Mouse (Mus musculus) bone marrow macrophage, adult 2 months (primary cell): ENCODE measurements around the gene Ahnak. TPM values are rescaled to one million over a fixed set of nuclear protein-coding genes. Genes with fewer than 3 reads are reported as not detected.

ENCODE experiments used
- H3K27ac ChIP-seq: 2 replicates; pipeline ENCODE4 v1.5.1; 2012; ENCODE audit warnings: low read depth, low read length; ENCODE audit not compliant: insufficient read depth
- H3K4me1 ChIP-seq: 2 replicates; pipeline ENCODE4 v1.6.1; 2012; ENCODE audit warnings: low read length; ENCODE audit not compliant: control insufficient read depth, insufficient read depth
- H3K4me3 ChIP-seq: 2 replicates; pipeline ENCODE4 v1.5.1; 2012; ENCODE audit warnings: mild to moderate bottlenecking, low read length, moderate library complexity; ENCODE audit not compliant: insufficient read depth
- CTCF ChIP-seq: IDR thresholded peaks from 2 replicates; pipeline ENCODE4 v1.5.1; 2012; ENCODE audit warnings: low read depth, mild to moderate bottlenecking, low read length, moderate library complexity
- POLR2A ChIP-seq: IDR thresholded peaks from 2 replicates; pipeline ENCODE4 v1.6.1; 2012; ENCODE audit warnings: mild to moderate bottlenecking, low read depth, low read length, borderline replicate concordance
- polyA plus RNA-seq: library from polyadenylated mRNA; stranded (reverse); fragments of >200 nt; gene quantifications from 2 replicates; pipeline ENCODE4 v1.2.4, GENCODE M21; 2012; ENCODE audit not compliant: missing spikeins, insufficient read depth, insufficient read length

Gene Ahnak
- polyA plus RNA-seq, 1 experiment, result 513 TPM

DNA sequence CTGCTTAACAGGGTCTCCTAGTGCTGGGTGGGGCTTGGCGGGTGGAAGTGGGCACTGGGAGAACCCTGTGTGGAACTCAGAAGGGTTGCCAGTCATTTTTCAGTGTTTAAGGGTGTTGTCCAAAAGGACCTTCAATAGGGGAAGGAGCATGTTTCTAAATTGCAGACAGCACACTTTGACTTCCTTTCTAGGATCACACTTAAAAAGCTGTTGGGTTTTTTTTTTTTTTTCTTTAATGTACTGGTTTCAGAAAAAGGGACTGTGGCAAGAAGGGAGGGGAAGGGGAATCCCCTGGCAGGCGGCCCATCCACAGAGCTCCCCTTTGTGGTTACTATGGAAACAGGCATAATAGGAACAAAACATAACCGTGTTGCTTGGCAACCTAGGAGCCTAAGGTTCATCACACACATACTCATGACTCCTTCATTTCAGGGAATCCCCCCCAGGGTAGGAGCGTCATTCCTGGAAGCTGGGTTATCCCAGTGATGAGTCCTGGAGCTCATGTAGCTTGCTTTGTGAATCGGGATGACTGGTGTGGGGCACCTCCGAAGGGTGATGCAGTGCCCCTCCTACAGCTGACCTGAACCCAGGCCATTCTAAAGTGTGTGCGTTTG, 4.7 kb upstream of the Ahnak start:
- TF ChIP-seq CTCF (no peak), POLR2A (no peak)
- Histone ChIP-seq H3K4me3 (0 out of 2 replicates have a peak overlapping the region, but pooled peaks have one; percentile 20), H3K4me1 (peaks cover 64% of the 10 kb centered on the region), H3K27ac (peak overlapping the region; percentile 99)

DNA sequence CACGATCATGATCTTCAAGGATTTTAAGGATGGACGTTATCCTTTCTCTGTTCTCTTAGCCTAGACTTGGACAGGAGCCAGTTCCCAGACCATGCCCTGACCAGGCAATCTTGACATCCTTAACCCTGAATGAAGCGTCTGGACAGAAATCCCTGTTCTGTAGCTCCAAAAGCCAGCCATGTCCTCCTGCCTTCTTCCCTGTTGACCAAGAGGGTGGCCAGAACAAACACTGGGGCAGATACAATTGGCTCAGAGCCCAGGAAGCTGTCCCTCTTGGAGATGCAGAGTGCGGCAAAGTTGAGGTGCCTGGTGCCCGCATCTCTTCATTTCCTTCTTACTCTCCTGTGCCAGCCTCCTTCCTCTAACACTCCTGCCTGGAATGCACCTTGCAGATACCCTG, 3.2 kb upstream of the Ahnak start:
- TF ChIP-seq CTCF, result no peak
- TF ChIP-seq POLR2A, result no peak

DNA sequence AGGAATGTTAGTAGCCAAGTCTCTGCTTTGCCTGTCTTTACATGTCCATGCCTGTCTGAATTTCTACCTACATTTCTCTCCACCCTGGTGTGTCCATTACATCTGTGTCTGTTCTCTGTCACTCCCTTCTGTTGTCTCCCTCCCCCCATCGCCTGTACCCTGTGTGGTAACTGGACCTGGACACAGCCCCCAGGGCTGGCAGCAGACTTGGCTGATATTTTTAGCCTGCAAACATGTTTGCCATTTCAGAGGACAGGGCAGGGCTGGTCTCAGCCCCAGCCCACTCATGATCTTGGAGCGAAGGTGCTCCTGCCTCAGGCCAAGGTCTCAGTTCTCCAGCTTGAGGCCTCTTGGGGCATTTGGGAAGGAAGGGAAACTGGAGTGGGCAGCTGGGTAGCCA, 1.3 kb upstream of the Ahnak start:
- H3K27ac ChIP-seq, result no peak overlapping the region
- no peak overlapping the region for H3K4me3 ChIP-seq
- no peak for TF ChIP-seq CTCF
- no peak for TF ChIP-seq POLR2A
- peaks cover 47% of the 10 kb centered on the region for H3K4me1 ChIP-seq

More for the DNA sequence above, 3.2 kb upstream of the Ahnak start:
- Histone ChIP-seq H3K27ac (no peak overlapping the region), H3K4me3 (no peak overlapping the region), H3K4me1 (peaks cover 58% of the 10 kb centered on the region)

DNA sequence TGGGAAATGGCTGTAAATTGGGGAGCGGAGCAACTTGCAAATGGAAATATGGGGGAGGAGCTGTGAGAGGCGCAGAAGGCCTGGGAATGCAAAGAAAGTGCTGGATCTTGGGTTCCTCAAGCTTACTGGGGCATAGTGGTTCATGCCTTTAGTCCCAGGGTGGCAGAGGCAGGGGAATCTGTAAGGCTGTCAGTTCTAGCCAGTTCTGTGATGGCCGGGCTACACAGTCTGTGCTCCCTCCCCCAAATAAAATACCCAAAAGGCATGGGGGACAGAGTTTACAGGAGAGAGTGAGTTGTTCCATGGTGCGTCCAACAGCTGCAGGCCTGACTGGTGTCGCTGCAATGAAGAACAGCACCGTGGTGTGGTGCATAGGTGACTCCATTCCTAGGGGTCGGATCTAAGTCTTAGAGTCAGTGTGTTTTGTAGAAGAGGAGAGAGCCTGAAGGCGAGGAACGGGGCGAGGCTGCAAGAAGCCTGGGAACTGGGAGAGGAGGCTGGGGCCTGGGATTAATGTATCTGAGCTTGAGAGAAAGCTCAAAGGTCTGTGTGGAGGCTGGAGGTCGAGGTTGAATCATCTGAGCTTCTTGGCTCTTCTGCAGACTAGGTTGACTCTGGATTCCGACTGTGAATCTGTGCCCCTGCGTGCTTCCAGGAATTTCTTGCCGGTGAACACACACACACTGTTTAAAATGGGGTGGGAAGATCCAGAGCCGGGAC, 578 bp upstream of the Ahnak start:
- Histone ChIP-seq H3K4me1 (peaks cover 48% of the 10 kb centered on the region), H3K4me3 (peak overlapping the region; percentile 97), H3K27ac (no peak overlapping the region; the same call in 1 of the 2 replicates)
- no peak for TF ChIP-seq POLR2A
- no peak for TF ChIP-seq CTCF

DNA sequence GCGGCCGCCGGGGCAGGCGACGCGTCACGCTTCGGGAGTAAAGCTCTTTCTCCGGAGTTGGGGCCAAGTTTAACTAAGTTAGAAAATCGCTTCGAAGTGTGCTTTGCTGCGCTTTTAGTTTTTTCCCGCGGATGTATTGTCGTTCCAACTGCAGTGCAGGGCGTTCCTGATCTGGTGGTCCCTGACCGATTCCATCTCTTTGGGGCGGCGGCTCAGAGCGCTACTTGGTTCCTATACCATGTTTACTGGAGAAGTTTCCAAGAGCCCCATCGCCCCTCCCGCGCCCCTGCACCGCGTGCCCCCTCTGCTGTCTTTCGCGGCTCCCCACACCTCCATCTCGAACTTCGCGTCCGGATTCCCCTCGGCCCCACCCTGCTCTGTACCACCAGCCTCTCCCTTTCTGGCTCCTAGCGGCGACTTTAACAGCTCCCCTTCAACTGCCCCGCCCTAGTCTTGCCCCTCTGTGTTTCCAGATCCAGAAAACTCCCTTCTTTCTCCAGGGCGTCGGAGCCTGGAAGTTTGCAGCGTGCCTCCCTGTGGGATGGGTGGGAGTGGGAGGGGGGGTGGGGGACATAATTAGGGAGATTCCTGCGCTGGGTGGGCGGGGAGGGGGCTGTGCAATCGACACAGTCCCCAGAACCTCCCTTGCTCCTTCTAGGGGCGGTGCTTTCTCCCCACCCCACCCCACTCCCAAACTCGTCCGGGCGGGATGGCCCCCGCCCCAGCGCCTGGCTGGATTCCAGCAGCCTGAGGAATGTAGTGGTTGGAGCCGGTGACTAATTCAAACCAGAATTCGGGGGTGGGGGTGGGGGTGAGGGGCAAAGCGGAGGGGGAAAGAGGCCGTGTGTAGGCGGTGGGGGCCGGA, 715 bp downstream of the Ahnak start:
- peak overlapping the region; percentile 97 for H3K4me3 ChIP-seq
- TF ChIP-seq CTCF (no peak), POLR2A (no peak)
- peaks cover 51% of the 10 kb centered on the region for H3K4me1 ChIP-seq
- H3K27ac ChIP-seq, result peak overlapping the region; percentile 88

DNA sequence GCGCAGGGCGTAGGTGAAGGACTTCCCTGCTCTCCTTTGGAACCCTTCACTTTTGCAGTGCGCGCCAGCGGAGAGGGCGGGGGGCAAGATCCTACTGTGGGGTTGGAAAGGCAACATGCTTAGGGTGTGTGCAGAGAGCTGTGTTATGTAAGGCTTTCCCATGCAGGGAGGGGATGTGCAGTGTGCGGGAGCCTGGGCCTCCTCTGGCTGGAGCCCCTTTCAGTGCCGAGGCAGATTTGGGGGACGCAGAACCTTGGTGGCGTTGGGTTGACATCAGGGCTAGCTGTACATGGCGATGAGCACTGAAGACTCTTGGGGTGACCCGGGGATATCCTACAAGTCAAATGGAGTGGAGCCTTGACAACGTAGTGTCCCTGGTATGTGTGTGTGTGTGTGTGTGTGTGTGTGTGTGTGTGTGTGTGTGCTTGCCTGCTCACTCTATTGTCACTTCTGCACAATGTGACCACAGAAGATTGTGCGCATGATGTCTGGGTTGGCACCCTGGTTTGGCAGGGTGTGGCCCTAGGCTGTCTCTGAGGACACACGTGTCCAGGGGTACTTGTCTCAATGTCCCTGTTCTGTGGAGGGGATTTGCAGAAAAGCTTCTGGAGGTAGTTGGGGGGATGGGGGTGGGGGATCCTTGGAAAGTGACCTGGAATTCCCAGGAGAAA, 1.5 kb downstream of the Ahnak start:
- H3K4me3 ChIP-seq, result peak overlapping the region; percentile 97
- peak overlapping the region; percentile 88 for H3K27ac ChIP-seq
- peaks cover 51% of the 10 kb centered on the region for H3K4me1 ChIP-seq
- TF ChIP-seq POLR2A (no peak), CTCF (no peak)

DNA sequence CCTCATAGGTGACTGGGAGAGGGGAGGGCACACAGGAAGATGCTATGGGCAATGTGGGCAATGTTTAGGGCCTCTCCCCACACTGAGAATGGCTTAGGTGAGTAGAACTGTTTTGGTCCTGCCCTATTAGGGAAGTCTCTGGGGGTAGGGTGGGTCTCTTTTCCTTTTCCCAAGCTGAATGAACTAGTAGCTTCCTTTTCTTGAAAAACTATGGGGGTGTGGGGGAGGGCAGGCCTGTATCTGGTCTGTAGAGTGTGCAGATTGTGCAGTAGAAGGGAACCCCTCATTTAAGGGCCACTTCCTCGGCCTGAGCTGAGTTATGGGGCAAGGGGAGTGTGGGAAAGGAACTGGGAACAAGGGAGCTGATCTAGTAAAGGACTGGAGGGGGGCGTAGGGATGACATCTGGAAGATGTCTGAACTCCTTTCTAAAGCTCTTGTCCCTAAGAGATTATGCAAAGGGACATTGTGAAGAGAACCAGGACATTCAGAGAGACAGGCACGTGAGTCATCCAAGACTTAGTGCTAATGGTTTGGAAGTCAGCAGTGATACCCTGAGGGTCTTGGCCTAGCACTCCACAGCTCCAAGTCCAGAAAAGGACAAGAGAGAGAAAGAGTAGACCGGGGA, 2.3 kb downstream of the Ahnak start:
- Histone ChIP-seq H3K27ac (peak overlapping the region; percentile 88), H3K4me3 (peak overlapping the region; percentile 97), H3K4me1 (peaks cover 53% of the 10 kb centered on the region)
- TF ChIP-seq CTCF (no peak), POLR2A (no peak)

DNA sequence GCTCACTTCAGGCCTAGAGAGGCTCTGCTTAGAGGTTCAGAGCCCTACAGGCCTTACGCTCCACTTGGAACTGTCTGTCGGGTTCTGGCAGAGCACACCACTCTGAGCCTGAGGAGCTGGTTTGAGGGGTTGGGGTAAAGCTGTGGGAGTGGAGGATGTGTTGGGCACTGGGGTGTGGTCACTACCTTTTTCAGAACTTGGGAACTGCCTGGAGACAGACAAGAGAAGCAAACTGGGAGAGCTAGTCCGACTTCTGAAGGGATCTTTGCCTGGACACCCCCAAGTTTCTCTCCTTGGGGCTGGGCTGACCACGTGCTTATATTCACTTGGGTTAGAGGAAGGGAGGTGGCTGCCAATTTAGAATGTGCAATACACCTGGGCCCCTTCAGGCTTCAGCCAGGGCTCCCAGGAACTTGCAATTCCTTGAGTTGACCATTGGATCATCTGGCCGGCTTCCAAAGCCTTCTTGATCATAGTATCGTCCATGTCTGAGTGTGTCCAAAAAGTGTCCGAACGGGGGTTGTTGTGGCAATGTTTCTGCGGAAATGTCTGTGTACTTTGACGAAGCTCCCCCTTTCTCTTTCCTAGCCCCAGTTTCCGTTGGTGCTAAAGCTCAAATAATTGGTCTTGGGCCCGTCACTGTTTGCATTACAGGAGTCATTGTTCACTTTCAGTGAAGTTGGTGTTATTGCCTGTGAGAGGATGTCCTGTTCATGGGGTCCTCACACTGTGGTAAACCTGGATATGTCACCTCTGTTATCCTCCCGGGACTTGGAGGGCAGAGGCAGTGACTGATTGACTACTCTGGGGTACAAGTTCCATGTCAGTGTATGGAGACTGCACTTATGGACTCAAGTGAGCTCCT, 3.0 kb downstream of the Ahnak start:
- H3K4me3 ChIP-seq, result peak overlapping the region; percentile 97
- H3K27ac ChIP-seq, result peak overlapping the region; percentile 88

More for the DNA sequence above, 3.0 kb downstream of the Ahnak start:
- H3K4me1 ChIP-seq, result peaks cover 60% of the 10 kb centered on the region
- TF ChIP-seq CTCF, result no peak
- no peak for TF ChIP-seq POLR2A
